Mouse (Mus musculus) gonadal fat pad, adult 2 months (tissue): ENCODE measurements around the gene Pigk. TPM values are rescaled to one million over a fixed set of nuclear protein-coding genes. Genes with fewer than 3 reads are reported as not detected.

Experiments used
- DNase-seq: peaks from one replicate; pipeline ENCODE4 v3.0.0-alpha.2; 2012; ENCODE audit warnings: low read depth
- polyA plus RNA-seq: library from polyadenylated mRNA; depleted of rRNA; stranded (reverse); fragments of >200 nt; gene quantifications from 2 replicates; pipeline ENCODE4 v1.2.3, GENCODE M21; 2012

Pigk gene
- polyA plus RNA-seq, 1 experiment: 20.0 TPM

GRCm38 (mm10) chr3:152936313-152936712 is 222.4 kb downstream of the Pigk start:
- DNase-seq: no peak

- no peak for DNase-seq
These were observed 227.8 kb downstream of the Pigk start for GRCm38 (mm10) chr3:152941671-152942070.

- no peak for DNase-seq
These were observed 229.1 kb downstream of the Pigk start for GRCm38 (mm10) chr3:152942985-152943384.

GRCm38 (mm10) chr3:152944766-152945165 is 230.9 kb downstream of the Pigk start:
- no peak for DNase-seq

GRCm38 (mm10) chr3:152947031-152947640 is 233.2 kb downstream of the Pigk start:
- DNase-seq: no peak

- no peak for DNase-seq
These were observed 234.7 kb downstream of the Pigk start for GRCm38 (mm10) chr3:152948556-152948955.

- DNase-seq: no peak
These were observed 235.4 kb downstream of the Pigk start for GRCm38 (mm10) chr3:152949233-152949777.

- no peak for DNase-seq
These were observed 236.4 kb downstream of the Pigk start for GRCm38 (mm10) chr3:152950299-152950698.

GRCm38 (mm10) chr3:152950914-152951313 is 237.0 kb downstream of the Pigk start:
- DNase-seq: no peak

- no peak for DNase-seq
These were observed 238.0 kb downstream of the Pigk start for GRCm38 (mm10) chr3:152951634-152952545.

GRCm38 (mm10) chr3:152956038-152956437 is 242.1 kb downstream of the Pigk start:
- no peak for DNase-seq

GRCm38 (mm10) chr3:152956771-152957170 is 242.9 kb downstream of the Pigk start:
- DNase-seq: no peak

- no peak for DNase-seq
These were observed 244.7 kb downstream of the Pigk start for GRCm38 (mm10) chr3:152958358-152959150.

GRCm38 (mm10) chr3:152961855-152962376 is 248.0 kb downstream of the Pigk start:
- no peak for DNase-seq

- DNase-seq: no peak
These were observed 256.0 kb downstream of the Pigk start for GRCm38 (mm10) chr3:152969774-152970347.

GRCm38 (mm10) chr3:152971373-152971772 is 257.5 kb downstream of the Pigk start:
- no peak for DNase-seq

GRCm38 (mm10) chr3:152979481-152980092 is 265.7 kb downstream of the Pigk start:
- DNase-seq: no peak

GRCm38 (mm10) chr3:152980431-152980830 is 266.5 kb downstream of the Pigk start:
- no peak for DNase-seq

- DNase-seq: no peak
These were observed 267.4 kb downstream of the Pigk start for GRCm38 (mm10) chr3:152980978-152981974.

- DNase-seq: no peak
These were observed 268.1 kb downstream of the Pigk start, which contains the start of gene St6galnac5 for GRCm38 (mm10) chr3:152981988-152982387. St6galnac5 (minus strand) TSS chr3:152982246.
